Mouse (Mus musculus) bone marrow macrophage, adult 2 months (primary cell): ENCODE results near the gene Gm17606.

Source experiments
- CTCF ChIP-seq: IDR thresholded peaks from 2 replicates; pipeline ENCODE4 v1.5.1; 2012; ENCODE audit warnings: low read depth, mild to moderate bottlenecking, low read length, moderate library complexity
- POLR2A ChIP-seq: IDR thresholded peaks from 2 replicates; pipeline ENCODE4 v1.6.1; 2012; ENCODE audit warnings: mild to moderate bottlenecking, low read depth, low read length, borderline replicate concordance

DNA sequence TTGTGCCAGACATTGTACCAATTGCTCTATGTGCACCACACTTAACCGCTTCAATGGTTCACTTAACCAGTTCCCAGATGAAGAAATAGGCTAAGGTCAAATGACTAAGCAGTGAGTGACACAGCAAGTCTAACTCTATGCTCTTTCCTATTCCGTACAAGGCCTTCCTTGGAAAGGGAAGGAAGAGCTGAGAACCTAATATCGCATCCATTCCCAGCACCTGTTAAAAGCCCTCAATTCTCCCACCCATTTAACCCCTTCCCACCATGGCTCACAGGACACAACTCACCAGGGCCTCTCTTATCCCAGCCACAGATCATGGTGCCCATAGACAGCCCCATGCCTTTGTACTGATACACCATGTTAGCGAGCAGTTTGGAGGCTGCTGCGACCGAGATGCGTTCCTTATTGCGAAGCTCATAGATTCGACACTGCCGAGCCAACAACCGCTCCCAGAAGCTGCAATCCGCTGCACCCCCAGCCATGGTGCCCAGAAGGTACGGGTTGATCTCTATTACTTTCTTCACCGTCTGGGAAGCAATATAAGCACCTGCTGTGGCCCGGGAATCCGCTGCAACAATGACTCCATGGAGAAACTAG is 24.4 kb upstream of the Gm17606 start:
- TF ChIP-seq POLR2A (no peak), CTCF (no peak)
